Mouse (Mus musculus) liver, postnatal 0 days (tissue): ENCODE results near the gene Endog.

Experiments
- CTCF ChIP-seq: sonication (generic); IDR thresholded peaks from 2 replicates; pipeline ENCODE4 v1.5.1; 2016; ENCODE audit warnings: antibody characterized with exemption, low read depth
- EP300 ChIP-seq: IDR thresholded peaks from 2 replicates; pipeline ENCODE4 v1.6.1; 2016; ENCODE audit warnings: antibody characterized with exemption, low read depth, mild to moderate bottlenecking

DNA sequence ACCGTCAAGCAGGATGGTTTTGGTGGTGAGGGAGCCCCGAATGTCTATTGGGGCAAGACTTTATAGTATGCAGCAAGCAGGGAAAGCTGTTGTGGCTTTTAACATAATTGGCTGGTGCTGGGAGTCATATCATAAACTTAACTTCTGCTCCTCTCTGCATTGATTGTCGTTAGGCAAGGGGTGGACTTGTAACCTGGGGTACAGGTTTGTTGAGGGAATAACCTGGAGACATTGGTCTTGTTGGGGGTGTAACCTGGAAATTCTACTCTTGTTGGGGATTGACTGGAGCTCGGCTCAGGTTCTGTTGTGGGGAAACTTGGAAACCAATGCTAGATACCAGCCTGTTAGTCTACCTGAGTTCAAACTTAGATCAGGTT is 40.9 kb downstream of the Endog start:
- TF ChIP-seq CTCF = no peak
- no peak for TF ChIP-seq EP300
